Mouse (Mus musculus): ENCODE data around the gene Plekha1.

DNA sequence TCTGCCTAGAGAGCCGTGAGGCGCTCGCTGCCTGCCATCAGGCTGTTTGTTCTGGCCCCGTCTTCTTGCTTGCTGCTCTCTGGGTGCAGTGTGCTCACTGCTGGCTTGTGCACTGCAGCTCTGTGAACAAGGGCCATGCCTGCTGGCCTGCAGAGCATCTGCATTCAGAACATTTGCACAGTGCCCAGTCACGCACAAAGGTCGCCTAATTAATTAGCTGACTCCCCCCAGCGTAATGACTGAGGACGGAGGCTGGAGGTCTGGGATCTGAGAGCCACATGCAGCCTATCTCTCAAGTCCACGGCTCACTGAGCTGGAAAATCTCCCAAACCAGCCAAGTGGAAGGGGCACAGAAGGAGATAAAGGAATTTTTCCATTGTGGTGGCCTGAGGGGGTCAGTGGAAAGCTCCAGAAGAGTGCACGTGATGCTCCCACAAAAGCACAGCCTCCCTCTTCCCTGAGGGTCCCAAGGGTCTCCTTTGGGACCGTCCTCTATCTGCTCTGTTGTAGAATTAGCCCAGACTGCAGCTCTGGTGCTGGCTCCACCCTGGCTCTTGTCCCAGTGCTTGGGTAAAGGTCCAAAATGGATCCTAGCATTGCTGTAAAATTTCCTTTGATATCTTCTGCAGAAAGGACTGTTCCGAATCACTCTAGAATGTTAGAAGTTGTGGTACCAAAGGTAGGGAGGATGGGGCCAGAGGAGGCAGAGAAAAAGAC is 27.5 kb upstream of the Plekha1 start:
- TF ChIP-seq CTCF (conservative IDR thresholded peaks at IDR 0.05; ENCODE audit: insufficient read depth, insufficient read length, low read depth, low read length) (no peak), POLR2A (IDR thresholded peaks at IDR 0.05; ENCODE audit: low read depth, low read length) (no peak)

Data from kidney, adult 2 months (tissue).